Mouse (Mus musculus): Measurements from ENCODE around the gene Serpina5. TPM values are rescaled to one million over a fixed set of nuclear protein-coding genes. Genes with fewer than 3 reads are reported as not detected.
"Not testable (repeated sequence)": the region's sequence is repeated elsewhere in the genome, so short reads cannot be mapped to it uniquely, and the experiment has no call there.

Serpina5 gene
- not detected for polyA plus RNA-seq (2017; shearing (Covaris generic))

- no peak for ATAC-seq
Observed at GRCm38 (mm10) chr12:104100768-104101167, at the start of gene Serpina5. TSS of gene Serpina5 (plus strand) at chr12:104101113.

DNA sequence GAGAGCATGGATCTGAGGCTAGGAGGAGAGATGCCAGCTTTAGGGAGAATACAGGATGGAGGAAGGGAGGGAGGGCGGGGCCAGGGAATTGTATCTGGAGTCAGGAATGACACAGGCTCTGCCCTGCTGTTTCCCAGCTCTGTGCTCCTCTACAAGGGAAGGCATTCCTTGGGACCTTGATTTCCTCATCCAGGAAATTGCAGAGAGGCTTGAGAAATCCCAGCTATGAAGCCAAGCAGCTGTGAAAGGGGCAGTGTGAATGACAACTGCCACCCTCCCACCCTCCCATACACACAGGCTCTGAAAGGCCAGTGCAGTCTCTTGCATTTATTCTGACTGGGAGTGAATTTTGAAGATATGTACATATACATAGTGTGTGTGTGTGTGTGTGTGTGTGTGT lies 46.9 kb upstream of the Serpina5 start:
- ATAC-seq = no peak

DNA sequence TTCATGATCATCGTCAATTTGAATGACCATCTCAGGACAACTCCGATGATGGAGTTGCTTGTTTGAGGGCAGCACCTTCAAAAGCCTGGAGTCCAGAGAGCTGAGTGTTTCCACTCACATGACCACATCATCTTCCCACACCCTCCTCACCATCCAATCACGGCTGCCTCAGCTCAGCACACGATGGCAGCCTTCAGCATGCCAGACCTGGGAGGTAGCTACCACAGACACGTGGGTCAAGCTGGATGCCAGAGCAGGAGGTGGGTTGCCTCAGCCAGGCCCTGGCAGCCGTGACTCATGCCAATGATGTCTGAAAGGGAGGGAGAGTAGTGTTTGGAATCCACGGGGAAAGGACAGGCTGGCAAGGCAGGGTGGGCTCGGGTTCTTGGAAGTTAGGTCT lies 45.2 kb upstream of the Serpina5 start:
- ATAC-seq = no peak

DNA sequence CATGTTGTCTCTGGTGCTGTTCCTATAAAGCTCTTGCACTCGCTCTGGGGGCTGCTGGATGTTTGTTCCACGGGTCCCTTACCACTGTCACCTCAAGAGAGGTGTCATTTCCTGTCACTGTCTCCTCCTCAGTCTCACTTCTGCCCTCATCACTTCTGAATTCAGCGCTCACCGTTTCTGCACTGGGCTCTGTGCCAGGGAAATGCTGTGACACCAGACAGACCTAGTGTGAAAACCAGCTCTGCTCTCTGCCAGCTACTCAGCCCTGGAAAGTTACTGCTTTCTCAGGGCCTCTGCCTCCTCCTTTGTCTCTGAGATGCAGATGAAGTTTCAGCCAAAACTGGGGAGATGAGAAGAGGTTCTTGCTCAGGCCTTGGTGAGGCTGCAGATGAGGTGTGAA lies 43.9 kb upstream of the Serpina5 start:
- peak; percentile 72 for ATAC-seq

DNA sequence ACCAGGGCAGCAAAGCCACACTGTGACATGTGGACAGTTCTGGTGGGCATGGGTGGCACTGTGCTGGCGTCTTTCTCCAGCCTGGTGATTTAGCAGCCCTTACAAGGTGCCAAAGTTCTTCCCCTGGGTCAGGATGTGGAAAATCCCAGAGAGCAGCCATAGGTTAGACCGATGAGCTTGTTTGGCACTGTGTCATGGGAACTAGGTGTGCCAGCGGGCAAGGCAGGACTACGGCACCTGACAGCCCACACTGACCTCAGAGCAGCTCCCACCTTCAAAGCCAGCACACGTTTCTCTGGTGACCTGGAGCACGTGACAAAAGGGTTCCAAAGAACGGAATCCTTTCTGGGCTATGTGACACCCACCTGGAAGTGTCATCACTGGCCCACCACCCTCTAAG lies 43.4 kb upstream of the Serpina5 start:
- ATAC-seq = peak; percentile 2

GRCm38 (mm10) chr12:104060126-104060525 lies 40.8 kb upstream of the Serpina5 start:
- ATAC-seq = no peak

GRCm38 (mm10) chr12:104061862-104062261 lies 39.1 kb upstream of the Serpina5 start:
- ATAC-seq = peak; percentile 78

GRCm38 (mm10) chr12:104064532-104064931 lies 36.4 kb upstream of the Serpina5 start:
- no peak for ATAC-seq

DNA sequence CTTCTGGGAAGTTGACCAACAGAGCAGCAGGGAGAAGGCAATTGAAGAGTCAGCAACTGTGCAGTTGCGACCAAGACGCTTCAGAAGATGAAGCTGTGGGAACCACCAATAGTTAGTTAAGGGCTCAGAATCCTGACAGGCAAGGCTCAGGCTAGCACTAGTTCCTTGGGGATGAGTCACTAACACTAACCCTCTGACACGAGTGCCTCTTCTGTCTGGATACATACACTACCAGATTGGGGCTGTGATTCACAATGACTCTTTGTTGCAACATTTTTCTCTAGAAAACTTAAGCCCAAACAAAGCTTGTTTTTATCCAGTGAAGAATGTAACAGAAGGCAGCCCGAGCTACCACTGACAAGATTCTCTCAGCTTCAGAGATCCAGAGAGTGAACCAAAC lies 35.9 kb upstream of the Serpina5 start:
- no peak for ATAC-seq

- peak; percentile 14 for ATAC-seq
Observed at GRCm38 (mm10) chr12:104066241-104066640, 34.7 kb upstream of the Serpina5 start.

DNA sequence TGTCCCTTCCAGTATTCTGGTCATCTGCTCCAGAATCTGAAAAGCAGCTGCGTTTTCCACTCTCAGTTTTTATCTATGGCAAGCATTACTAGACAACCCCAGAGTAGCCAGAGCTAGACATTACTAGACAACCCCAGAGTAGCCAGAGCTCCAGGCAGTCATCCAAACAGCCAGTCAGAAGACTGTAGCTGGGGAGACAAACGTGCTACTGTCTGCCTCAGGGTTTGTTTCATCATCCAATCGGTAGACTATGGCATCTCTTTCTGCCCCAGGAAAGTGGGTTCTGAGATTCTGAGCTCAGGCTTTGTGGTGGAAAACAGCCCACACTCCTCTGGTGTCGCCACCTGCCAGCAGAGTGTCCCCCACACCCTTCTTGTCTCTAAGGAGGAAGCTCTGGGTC lies 33.4 kb upstream of the Serpina5 start:
- ATAC-seq = peak; percentile 70

GRCm38 (mm10) chr12:104069620-104070019 lies 31.3 kb upstream of the Serpina5 start:
- peak; percentile 39 for ATAC-seq

GRCm38 (mm10) chr12:104071708-104072107 lies 29.2 kb upstream of the Serpina5 start:
- no peak for ATAC-seq

- ATAC-seq = no peak
Observed at GRCm38 (mm10) chr12:104072286-104072685, 28.6 kb upstream of the Serpina5 start.

- ATAC-seq = no peak
Observed at GRCm38 (mm10) chr12:104090119-104090518, 10.8 kb upstream of the Serpina5 start.

GRCm38 (mm10) chr12:104091303-104091702 lies 9.6 kb upstream of the Serpina5 start:
- no peak for ATAC-seq

DNA sequence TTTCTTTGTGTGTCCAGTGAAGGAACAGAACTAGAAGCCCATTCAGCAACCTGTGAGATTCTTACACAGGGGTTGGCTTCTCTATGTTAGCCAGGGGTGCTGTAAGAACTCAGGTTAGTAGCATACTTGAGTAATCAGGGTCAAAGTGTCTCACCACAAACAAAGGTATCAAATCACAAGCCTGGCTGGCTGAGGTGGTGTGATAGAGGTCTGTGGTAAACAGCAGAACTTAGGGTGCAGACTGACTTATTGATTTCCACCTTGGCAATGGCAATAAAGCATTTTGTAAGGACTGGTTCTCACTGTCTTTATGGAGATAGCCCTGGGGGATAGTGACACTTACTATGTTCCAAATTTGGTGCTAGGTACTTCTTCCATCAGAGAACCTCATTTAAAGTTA lies 4.9 kb downstream of the Serpina5 start:
- ATAC-seq = no peak

DNA sequence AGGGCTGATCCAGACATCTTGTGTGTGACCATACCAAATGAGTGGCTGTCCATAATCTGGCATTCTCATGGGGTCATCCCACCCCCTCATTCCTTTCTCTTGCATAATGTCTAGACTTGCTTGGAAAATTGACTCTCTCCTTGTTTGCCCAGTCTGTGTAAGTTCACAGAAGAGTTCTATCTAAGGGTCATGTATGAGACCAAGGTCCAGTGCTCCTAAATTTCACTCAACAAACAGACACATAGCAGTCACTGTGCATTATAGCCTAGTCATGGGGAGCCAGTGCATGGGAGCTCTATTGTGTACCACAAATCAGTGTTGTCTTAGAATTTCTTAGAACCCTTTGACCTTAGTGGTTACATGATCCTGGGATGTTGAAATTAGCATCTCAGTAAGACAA lies 6.0 kb downstream of the Serpina5 start:
- ATAC-seq = no peak

- ATAC-seq = no peak
Observed at GRCm38 (mm10) chr12:104108507-104108906, 7.6 kb downstream of the Serpina5 start.

DNA sequence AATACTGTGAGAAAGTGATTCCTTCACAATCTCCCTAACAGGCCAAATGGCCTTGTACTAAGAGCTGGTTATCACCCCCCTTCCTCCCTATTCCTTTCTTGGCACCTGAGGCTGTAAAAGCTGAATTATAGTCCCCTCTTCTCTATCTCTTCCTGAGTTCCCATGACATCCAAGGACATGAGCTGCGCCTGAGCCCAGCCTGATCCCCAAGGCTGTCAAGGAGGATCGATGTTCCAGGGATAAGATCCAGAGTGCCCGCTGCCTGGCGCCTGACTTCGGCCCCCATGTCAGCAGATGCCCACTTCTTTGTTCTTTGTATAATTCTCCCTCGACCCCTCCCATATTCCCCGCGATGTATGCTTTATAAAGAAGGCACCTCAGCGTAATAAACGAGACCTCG lies 11.4 kb downstream of the Serpina5 start, which contains the start of gene Serpina3a:
Gene Serpina3a, plus strand, starts transcription at position 392 of the 400 bp plus-strand sequence.
- ATAC-seq = not testable (repeated sequence)

- ATAC-seq = no peak
Observed at GRCm38 (mm10) chr12:104114921-104115579, 14.1 kb downstream of the Serpina5 start.

DNA sequence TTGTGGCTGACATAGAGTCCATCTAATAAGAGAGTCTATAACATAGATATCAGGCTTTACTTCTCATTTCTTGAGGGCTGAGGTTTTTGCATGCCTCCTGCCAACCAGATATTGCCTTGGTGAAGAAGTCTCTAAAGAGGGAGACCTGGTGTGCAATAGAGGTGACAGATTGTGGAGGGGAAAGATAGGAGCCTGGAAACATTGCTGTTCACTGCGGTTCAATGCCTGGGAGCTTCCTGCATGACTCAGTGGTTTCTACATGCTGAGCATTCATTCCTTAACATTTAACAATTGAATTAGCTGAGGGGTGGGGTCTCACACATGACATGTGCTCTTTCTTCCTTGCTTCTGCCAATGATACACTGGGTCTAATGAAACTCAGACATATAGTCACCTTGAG lies 22.2 kb downstream of the Serpina5 start:
- no peak for ATAC-seq

DNA sequence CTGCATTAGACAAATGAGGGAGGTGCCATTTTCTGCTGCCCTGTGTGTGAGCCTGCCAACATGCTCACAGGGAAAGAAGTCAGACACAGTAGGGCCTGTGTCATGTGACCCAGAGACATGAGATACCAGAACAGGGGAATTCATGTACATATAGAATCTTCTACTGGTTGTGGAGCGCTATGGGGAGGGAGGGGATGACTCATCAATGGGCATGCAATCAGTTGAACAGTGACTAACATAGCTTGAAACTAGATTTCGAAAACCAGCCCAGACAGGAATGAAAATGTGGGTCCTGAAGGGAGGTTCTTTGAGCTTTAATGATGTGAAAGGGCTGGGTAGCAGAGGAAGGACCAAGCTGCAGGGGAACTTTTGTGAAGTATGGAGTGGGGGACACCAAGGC lies 23.1 kb downstream of the Serpina5 start:
- no peak for ATAC-seq

DNA sequence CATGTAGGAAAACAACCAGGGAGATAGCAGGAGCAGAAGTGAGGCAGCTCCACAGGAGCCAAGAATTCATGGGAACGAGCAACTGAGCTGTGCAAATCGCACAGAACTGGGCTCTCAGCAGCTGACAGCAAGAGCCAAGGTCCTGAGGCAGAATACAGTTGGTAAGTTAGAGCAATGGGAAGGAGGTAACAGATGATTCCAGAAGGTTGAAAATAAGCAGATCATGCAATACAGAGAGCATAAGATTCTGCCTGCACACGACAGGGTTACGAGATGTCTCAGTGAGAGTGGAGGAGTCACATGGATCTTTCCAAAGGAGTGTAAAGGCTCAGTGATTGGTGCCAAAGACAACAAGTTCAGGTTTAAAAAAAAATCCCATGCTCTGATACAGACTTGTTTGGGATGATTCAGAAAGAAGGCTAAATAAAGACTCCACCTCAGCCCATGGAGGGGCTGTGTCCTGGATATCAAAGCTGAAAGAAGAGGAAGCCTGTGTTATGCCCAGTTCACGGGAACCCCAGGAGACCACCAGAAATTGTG lies 24.2 kb downstream of the Serpina5 start:
- no peak for ATAC-seq

- no peak for ATAC-seq
Observed at GRCm38 (mm10) chr12:104127696-104128095, 26.8 kb downstream of the Serpina5 start, which contains the start of gene Serpina3b. TSS of gene Serpina3b (plus strand) at chr12:104127996.
